Mouse (Mus musculus) heart, postnatal 0 days (tissue): ENCODE results near the gene Tbk1. TPM values are rescaled to one million over a fixed set of nuclear protein-coding genes. Genes with fewer than 3 reads are reported as not detected.

Source experiments
- ATAC-seq: fragments of 200-750 bp; cut with Nextera tagmentation; 2 replicates; pipeline ENCODE4 v1.8.0; 2017; ENCODE audit warnings: low read depth, moderate number of reproducible peaks, moderate library complexity; ENCODE audit not compliant: insufficient read depth
- DNase-seq: peaks from one replicate; pipeline ENCODE4 v3.0.0-alpha.2; 2016; ENCODE audit warnings: low spot score
- H3K27ac ChIP-seq: fragments of 300-500 bp; sonication (generic); 2 replicates; pipeline ENCODE4 v1.5.1; 2014; ENCODE audit warnings: low read depth, mild to moderate bottlenecking
- H3K27me3 ChIP-seq: fragments of 300-500 bp; sonication (generic); 2 replicates; pipeline ENCODE4 v1.6.1; 2014; ENCODE audit warnings: low read length, mixed read lengths; ENCODE audit not compliant: control insufficient read depth, insufficient read depth
- H3K36me3 ChIP-seq: fragments of 300-500 bp; sonication (generic); replicated peaks from 2 replicates; pipeline ENCODE4 v1.6.1; 2014; ENCODE audit warnings: low read length, mixed read lengths; ENCODE audit not compliant: control insufficient read depth, insufficient read depth
- H3K4me1 ChIP-seq: fragments of 300-500 bp; sonication (generic); 2 replicates; pipeline ENCODE4 v1.6.1; 2014; ENCODE audit warnings: antibody characterized with exemption; ENCODE audit not compliant: control insufficient read depth, insufficient read depth
- H3K4me2 ChIP-seq: fragments of 300-500 bp; sonication (generic); 2 replicates; pipeline ENCODE4 v1.6.1; 2014; ENCODE audit warnings: low read depth, mild to moderate bottlenecking, low read length, moderate library complexity
- H3K4me3 ChIP-seq: fragments of 300-500 bp; sonication (generic); 2 replicates; pipeline ENCODE4 v1.5.1; 2014; ENCODE audit warnings: low read depth, low read length
- H3K9ac ChIP-seq: fragments of 300-500 bp; sonication (generic); replicated peaks from 2 replicates; pipeline ENCODE4 v1.6.1; 2014; ENCODE audit warnings: low read depth, low read length, mixed read lengths
- H3K9me3 ChIP-seq: fragments of 300-500 bp; sonication (generic); replicated peaks from 2 replicates; pipeline ENCODE4 v1.6.1; 2016; ENCODE audit warnings: low read length; ENCODE audit not compliant: control insufficient read depth
- CTCF ChIP-seq: IDR thresholded peaks from 2 replicates; pipeline ENCODE4 v1.5.1; 2016; ENCODE audit warnings: antibody characterized with exemption, control low read depth, low read depth
- EP300 ChIP-seq: IDR thresholded peaks from 2 replicates; pipeline ENCODE4 v1.6.1; 2016; ENCODE audit warnings: antibody characterized with exemption, low read depth
- whole genome bisulfite sequencing: fragments of 180-500 bp; shearing (Covaris S2); extraction: QIAGEN DNeasy Blood & Tissue Kit; methylation state at CpG from one replicate; pipeline ENCODE4 v1.1.7; 2014; 5-methylcytosine and 5-hydroxymethylcytosine counted together
- polyA plus RNA-seq: library from polyadenylated mRNA; unstranded; fragments of >200 nt; fragmentation: Nextera tagmentation; extraction: Ambion mirVana; gene quantifications from 2 replicates; pipeline ENCODE4 v1.2.1, GENCODE M21; 2015
- total RNA-seq: library from RNA; depleted of rRNA; stranded (reverse); fragments of >200 nt; gene quantifications from 2 replicates; pipeline ENCODE4 v1.2.3, GENCODE M21; 2014; ENCODE audit warnings: low replicate concordance

Tbk1 gene
- total and polyA plus RNA-seq, 2 experiments from 2014 or later, result 12.5 to 15.5 TPM

GRCm38 (mm10) chr10:121569001-121569589 lies 17.5 kb downstream of the Tbk1 start:
- Histone ChIP-seq H3K27me3 (no peaks in the 10 kb centered on the region), H3K4me3 (no peak overlapping the region), H3K36me3 (peaks cover 50% of the 10 kb centered on the region), H3K27ac (no peak overlapping the region), H3K9me3 (no peaks in the 10 kb centered on the region), H3K9ac (no peak overlapping the region), H3K4me2 (peak overlapping the region; percentile 30; the same call in 1 of the 2 replicates), H3K4me1 (no peaks in the 10 kb centered on the region)
- TF ChIP-seq CTCF, result no peak
- TF ChIP-seq EP300, result no peak
- peak; percentile 19 for DNase-seq
- WGBS, result 25% methylated on average over 23 of the region's 23 CpGs
- ATAC-seq, result peak; percentile 36; the same call in 1 of the 2 replicates

- Histone ChIP-seq H3K27me3 (no peaks in the 10 kb centered on the region), H3K9me3 (no peaks in the 10 kb centered on the region), H3K4me1 (no peaks in the 10 kb centered on the region), H3K4me3 (no peak overlapping the region), H3K9ac (no peak overlapping the region), H3K4me2 (0 out of 2 replicates have a peak overlapping the region, but pooled peaks have one; percentile 30), H3K27ac (no peak overlapping the region), H3K36me3 (peaks cover 56% of the 10 kb centered on the region)
- TF ChIP-seq EP300, result no peak
- no peak for TF ChIP-seq CTCF
- ATAC-seq, result no peak
- DNase-seq, result no peak
- 86% methylated on average over 7 of the region's 7 CpGs for WGBS
Measured at GRCm38 (mm10) chr10:121568534-121568933, 18.1 kb downstream of the Tbk1 start.

- Histone ChIP-seq H3K4me2 (no peak overlapping the region), H3K4me3 (no peak overlapping the region), H3K4me1 (no peaks in the 10 kb centered on the region), H3K27ac (no peak overlapping the region), H3K27me3 (no peaks in the 10 kb centered on the region), H3K9me3 (no peaks in the 10 kb centered on the region), H3K36me3 (peaks cover 56% of the 10 kb centered on the region), H3K9ac (no peak overlapping the region)
- DNase-seq (no peak), ATAC-seq (no peak)
- WGBS, result 93% methylated on average over 10 of the region's 10 CpGs
- TF ChIP-seq EP300 (no peak), CTCF (no peak)
Measured at GRCm38 (mm10) chr10:121568026-121568425, 18.6 kb downstream of the Tbk1 start.

- no peak for TF ChIP-seq EP300
- H3K27ac ChIP-seq, result no peak overlapping the region
- no peaks in the 10 kb centered on the region for H3K4me1 ChIP-seq
- no peaks in the 10 kb centered on the region for H3K27me3 ChIP-seq
- DNase-seq (peak; percentile 44), ATAC-seq (peak; percentile 63; the same call in 1 of the 2 replicates)
- no peak overlapping the region for H3K4me3 ChIP-seq
- no peak overlapping the region for H3K9ac ChIP-seq
- no peaks in the 10 kb centered on the region for H3K9me3 ChIP-seq
- H3K4me2 ChIP-seq, result no peak overlapping the region
- 52% methylated on average over 8 of the region's 8 CpGs for WGBS
- peaks cover 51% of the 10 kb centered on the region for H3K36me3 ChIP-seq
Measured at GRCm38 (mm10) chr10:121564447-121564846, 22.1 kb downstream of the Tbk1 start.

GRCm38 (mm10) chr10:121558231-121558630 lies 28.4 kb downstream of the Tbk1 start:
- TF ChIP-seq EP300 (no peak), CTCF (no peak)
- ATAC-seq (peak; percentile 30; the same call in 1 of the 2 replicates), DNase-seq (no peak)
- Histone ChIP-seq H3K36me3 (peaks cover 76% of the 10 kb centered on the region), H3K27me3 (no peaks in the 10 kb centered on the region), H3K27ac (no peak overlapping the region), H3K4me2 (no peak overlapping the region), H3K4me3 (no peak overlapping the region), H3K9ac (no peak overlapping the region), H3K9me3 (no peaks in the 10 kb centered on the region), H3K4me1 (no peaks in the 10 kb centered on the region)
- WGBS, result 61% methylated on average over 2 of the region's 2 CpGs

- no peak for ATAC-seq
- DNase-seq, result no peak
- H3K36me3 ChIP-seq, result peaks cover 84% of the 10 kb centered on the region
Measured at GRCm38 (mm10) chr10:121556263-121556662, 30.3 kb downstream of the Tbk1 start.

More at GRCm38 (mm10) chr10:121556263-121556662, 30.3 kb downstream of the Tbk1 start:
- H3K27me3 ChIP-seq, result no peaks in the 10 kb centered on the region
- no peaks in the 10 kb centered on the region for H3K4me1 ChIP-seq
- no peaks in the 10 kb centered on the region for H3K9me3 ChIP-seq
- no peak overlapping the region for H3K4me3 ChIP-seq
- no peak overlapping the region for H3K27ac ChIP-seq
- no peak overlapping the region for H3K9ac ChIP-seq
- 66% methylated on average over 6 of the region's 6 CpGs for WGBS
- no peak overlapping the region for H3K4me2 ChIP-seq
- TF ChIP-seq EP300 (no peak), CTCF (peak; percentile 27; the same call in 1 of the 2 replicates)
